Mouse (Mus musculus) neural tube, embryonic 14.5 days (tissue): ENCODE data around the gene Cd28. TPM values are rescaled to one million over a fixed set of nuclear protein-coding genes. Genes with fewer than 3 reads are reported as not detected.
"Not testable (repeated sequence)": the region's sequence is repeated elsewhere in the genome, so short reads cannot be mapped to it uniquely, and the experiment has no call there.

Source experiments
- ATAC-seq: fragments of 200-750 bp; cut with Nextera tagmentation; 2 replicates; pipeline ENCODE4 v1.8.0; 2017; ENCODE audit warnings: low read depth, mild to moderate bottlenecking, moderate TSS enrichment, moderate library complexity
- H3K27ac ChIP-seq: fragments of 300-500 bp; sonication (generic); 2 replicates; pipeline ENCODE4 v1.5.1; 2014; ENCODE audit warnings: low read depth, mild to moderate bottlenecking, control low read depth, low read length, moderate library complexity, mixed read lengths
- H3K27me3 ChIP-seq: fragments of 300-500 bp; sonication (generic); 2 replicates; pipeline ENCODE4 v1.6.1; 2014; ENCODE audit warnings: low read length; ENCODE audit not compliant: control insufficient read depth, insufficient read depth
- H3K36me3 ChIP-seq: fragments of 300-500 bp; sonication (generic); 2 replicates; pipeline ENCODE4 v1.6.1; 2014; ENCODE audit warnings: low read length, mixed read lengths; ENCODE audit not compliant: control insufficient read depth, insufficient read depth
- H3K4me1 ChIP-seq: fragments of 300-500 bp; sonication (generic); 2 replicates; pipeline ENCODE4 v1.6.1; 2014; ENCODE audit warnings: low read length; ENCODE audit not compliant: control insufficient read depth, insufficient read depth
- H3K4me2 ChIP-seq: fragments of 300-500 bp; sonication (generic); 2 replicates; pipeline ENCODE4 v1.6.1; 2014; ENCODE audit warnings: mild to moderate bottlenecking, low read depth, low read length, control low read depth
- H3K4me3 ChIP-seq: fragments of 300-500 bp; sonication (generic); 2 replicates; pipeline ENCODE4 v1.5.1; 2014; ENCODE audit warnings: low read depth, low read length, control low read depth, mixed read lengths
- H3K9ac ChIP-seq: fragments of 300-500 bp; sonication (generic); replicated peaks from 2 replicates; pipeline ENCODE4 v1.6.1; 2014; ENCODE audit warnings: low read depth, mild to moderate bottlenecking, control low read depth, low read length, mixed read lengths
- H3K9me3 ChIP-seq: fragments of 300-500 bp; sonication (generic); 2 replicates; pipeline ENCODE4 v1.6.1; 2016; ENCODE audit warnings: low read length; ENCODE audit not compliant: control insufficient read depth
- WGBS: fragments of 180-500 bp; shearing (Covaris S2); extraction: QIAGEN DNeasy Blood & Tissue Kit; methylation state at CpG from one replicate; pipeline ENCODE4 v1.1.7; 2014; 5-methylcytosine and 5-hydroxymethylcytosine counted together
- polyA plus RNA-seq: library from polyadenylated mRNA; unstranded; fragments of >200 nt; fragmentation: Nextera tagmentation; extraction: Ambion mirVana; gene quantifications from 2 replicates; pipeline ENCODE4 v1.2.1, GENCODE M21; 2014

Cd28 gene
- polyA plus RNA-seq, 1 experiment from 2014 or later = 0.04 TPM

DNA sequence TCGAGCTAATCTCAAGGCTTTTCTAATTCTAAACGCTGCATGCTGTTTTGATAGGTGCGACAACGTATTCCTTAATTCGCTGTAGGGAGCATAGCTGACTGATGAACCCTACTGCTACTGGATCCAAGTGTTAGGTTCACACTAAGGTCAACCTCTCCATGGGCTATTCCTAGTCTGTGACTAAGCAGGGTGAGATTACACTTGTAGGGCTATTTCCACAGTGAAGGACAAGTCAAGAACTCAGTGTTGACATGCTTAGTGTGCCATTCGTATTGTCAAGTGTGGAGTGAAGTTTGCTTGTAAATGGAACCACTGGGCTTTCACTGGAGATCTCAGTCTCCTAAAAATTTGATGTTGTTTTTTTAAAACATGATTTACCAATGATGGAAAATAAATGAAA is 99.3 kb downstream of the Cd28 start:
- Histone ChIP-seq H3K27ac (no peak overlapping the region), H3K27me3 (no peaks in the 10 kb centered on the region), H3K36me3 (no peaks in the 10 kb centered on the region), H3K4me2 (no peak overlapping the region), H3K9ac (no peak overlapping the region), H3K4me3 (no peak overlapping the region), H3K9me3 (no peaks in the 10 kb centered on the region), H3K4me1 (no peaks in the 10 kb centered on the region)
- ATAC-seq = no peak
- WGBS = 87% methylated on average over 6 of the region's 6 CpGs

DNA sequence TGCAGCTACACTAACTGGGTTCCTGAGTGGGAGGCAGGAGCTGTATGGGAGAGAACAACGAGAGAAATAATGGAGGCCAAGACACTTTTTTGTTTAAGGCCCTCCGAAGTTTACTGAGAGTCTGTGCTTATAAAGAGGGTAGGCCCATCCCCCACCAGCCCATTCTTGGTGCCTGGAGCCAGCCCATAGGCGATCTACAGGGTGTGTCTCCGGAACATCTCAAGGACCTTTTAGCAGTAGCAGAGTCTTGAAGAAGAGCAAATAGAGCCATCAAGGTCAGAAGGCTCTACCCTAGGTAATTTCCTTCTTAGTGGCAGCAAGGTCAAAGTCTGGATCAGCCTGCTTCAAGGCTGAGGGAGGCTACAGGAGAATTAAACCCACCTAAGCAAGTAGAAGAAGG is 101.9 kb downstream of the Cd28 start:
- H3K9ac ChIP-seq, H3K27me3 ChIP-seq, H3K36me3 ChIP-seq, H3K9me3 ChIP-seq, H3K4me1 ChIP-seq, ATAC-seq, H3K27ac ChIP-seq, H3K4me3 ChIP-seq, H3K4me2 ChIP-seq: not testable (repeated sequence)
- 83% methylated on average over 4 of the region's 4 CpGs for WGBS

DNA sequence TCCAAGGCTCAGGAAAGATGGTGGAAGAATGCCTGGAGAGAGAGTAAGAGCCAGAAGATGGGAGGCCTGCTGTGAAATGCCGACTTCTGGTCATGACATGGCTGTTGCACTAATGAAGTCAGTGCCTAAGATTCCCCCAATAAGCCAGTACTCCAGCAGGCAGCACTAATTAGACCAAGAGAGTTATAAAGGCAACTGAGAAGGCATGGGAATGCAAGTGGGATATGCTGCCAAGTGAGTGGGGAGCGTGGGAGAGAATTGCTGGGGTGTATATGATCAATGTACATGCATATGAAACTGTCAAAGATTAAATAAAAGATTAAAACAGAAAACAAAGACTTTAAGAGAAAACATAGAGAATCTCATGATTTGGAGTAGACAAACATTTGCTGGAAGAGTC is 103.4 kb downstream of the Cd28 start:
- no peak overlapping the region for H3K27ac ChIP-seq
- H3K9me3 ChIP-seq = no peaks in the 10 kb centered on the region
- no peak overlapping the region for H3K4me2 ChIP-seq
- H3K27me3 ChIP-seq = no peaks in the 10 kb centered on the region
- H3K4me3 ChIP-seq = no peak overlapping the region
- H3K4me1 ChIP-seq = no peaks in the 10 kb centered on the region
- WGBS = 72% methylated on average over 2 of the region's 2 CpGs
- ATAC-seq = no peak
- no peaks in the 10 kb centered on the region for H3K36me3 ChIP-seq
- no peak overlapping the region for H3K9ac ChIP-seq

DNA sequence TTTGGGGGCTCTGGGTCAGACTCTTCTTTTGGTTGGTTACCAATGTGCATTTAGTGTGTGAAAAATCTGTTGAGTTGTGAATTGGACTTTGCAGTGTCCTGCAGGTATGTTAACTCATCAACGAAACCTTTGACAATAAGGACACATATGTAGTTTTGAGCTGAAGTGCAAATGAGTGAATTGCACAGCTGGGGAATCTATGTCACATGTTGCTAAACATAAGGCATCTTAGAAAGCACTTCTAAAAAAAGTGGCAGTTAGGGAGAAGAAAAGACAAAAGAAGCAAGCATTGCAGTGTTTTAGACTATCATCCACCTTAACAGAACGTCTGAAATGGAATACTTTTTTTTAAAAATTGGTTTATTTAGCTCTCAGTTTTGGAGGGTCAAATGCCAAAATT is 104.4 kb downstream of the Cd28 start:
- no peak overlapping the region for H3K27ac ChIP-seq
- H3K36me3 ChIP-seq = no peaks in the 10 kb centered on the region
- no peaks in the 10 kb centered on the region for H3K9me3 ChIP-seq
- no peaks in the 10 kb centered on the region for H3K27me3 ChIP-seq
- no peak overlapping the region for H3K4me2 ChIP-seq
- no peak overlapping the region for H3K9ac ChIP-seq
- H3K4me3 ChIP-seq = no peak overlapping the region
- WGBS = 81% methylated on average over 2 of the region's 2 CpGs
- no peaks in the 10 kb centered on the region for H3K4me1 ChIP-seq
- no peak for ATAC-seq

DNA sequence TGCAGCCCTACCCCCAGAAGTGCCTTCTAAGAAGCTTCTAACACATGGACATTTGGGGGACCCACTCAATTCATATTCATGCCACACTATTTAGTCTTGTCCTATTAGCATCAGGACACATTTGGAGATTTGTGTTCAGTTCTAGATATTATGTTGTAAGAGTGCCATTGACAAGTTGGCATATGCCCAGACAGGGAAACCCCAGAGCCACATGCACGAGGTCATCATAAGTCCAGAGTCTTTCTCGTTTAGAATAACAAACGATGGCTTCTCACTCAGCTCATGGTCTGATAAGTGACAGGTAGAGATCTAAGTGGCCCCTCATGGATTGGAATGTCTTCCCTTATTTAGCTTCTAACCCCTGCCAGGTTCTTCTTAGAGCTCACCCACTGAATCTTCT is 105.0 kb downstream of the Cd28 start:
- WGBS = 92% methylated on average over 3 of the region's 3 CpGs

More for the DNA sequence above, 105.0 kb downstream of the Cd28 start:
- H3K27me3 ChIP-seq = no peaks in the 10 kb centered on the region
- no peaks in the 10 kb centered on the region for H3K4me1 ChIP-seq
- no peak overlapping the region for H3K27ac ChIP-seq
- H3K4me2 ChIP-seq = no peak overlapping the region
- ATAC-seq = no peak
- no peak overlapping the region for H3K9ac ChIP-seq
- no peaks in the 10 kb centered on the region for H3K9me3 ChIP-seq
- H3K36me3 ChIP-seq = no peaks in the 10 kb centered on the region
- H3K4me3 ChIP-seq = no peak overlapping the region

Other genes with a start within 250 kb of the Cd28 start
- gene Raph1, start 149.7 kb upstream of the Cd28 start, polyA plus RNA-seq = 28.0 and 33.7 TPM in 2 replicates
- gene Ctla4, start 170.2 kb downstream of the Cd28 start, polyA plus RNA-seq = not detected in 2 replicates